Mouse (Mus musculus) ES-Bruce4 (cell line): ENCODE data around the gene 4931428F04Rik. TPM values are rescaled to one million over a fixed set of nuclear protein-coding genes. Genes with fewer than 3 reads are reported as not detected.
"Not testable (repeated sequence)": the region's sequence is repeated elsewhere in the genome, so short reads cannot be mapped to it uniquely, and the experiment has no call there.

Experiments
- H3K27ac ChIP-seq: 2 replicates; pipeline ENCODE4 v1.5.1; 2012; ENCODE audit warnings: low read length, inconsistent platforms; ENCODE audit not compliant: insufficient read depth
- H3K27me3 ChIP-seq: 2 replicates; pipeline ENCODE4 v1.6.1; 2012; ENCODE audit warnings: mild to moderate bottlenecking, low read length, inconsistent platforms; ENCODE audit not compliant: control insufficient read depth, poor library complexity, insufficient read depth, severe bottlenecking
- H3K36me3 ChIP-seq: 2 replicates; pipeline ENCODE4 v1.6.1; 2012; ENCODE audit warnings: inconsistent platforms, mild to moderate bottlenecking, low read length, moderate library complexity; ENCODE audit not compliant: control insufficient read depth, poor library complexity, insufficient read depth, severe bottlenecking
- H3K4me1 ChIP-seq: one replicate; pipeline ENCODE4 v1.8.1; 2011; ENCODE audit warnings: low read length; ENCODE audit not compliant: control insufficient read depth, insufficient read depth
- H3K4me3 ChIP-seq: 2 replicates; pipeline ENCODE4 v1.5.1; 2011; ENCODE audit warnings: low read depth, mild to moderate bottlenecking, low read length
- H3K9ac ChIP-seq: 2 replicates; pipeline ENCODE4 v1.6.1; 2012; ENCODE audit warnings: low read depth, mild to moderate bottlenecking, inconsistent platforms; ENCODE audit not compliant: poor library complexity, severe bottlenecking
- H3K9me3 ChIP-seq: replicated peaks from 2 replicates; pipeline ENCODE4 v1.6.1; 2012; ENCODE audit warnings: mild to moderate bottlenecking, low read length, inconsistent platforms; ENCODE audit not compliant: control insufficient read depth, poor library complexity, insufficient read depth, severe bottlenecking
- CTCF ChIP-seq: IDR thresholded peaks from one replicate; pipeline ENCODE4 v1.8.1; 2011; ENCODE audit warnings: low read depth, low read length
- EP300 ChIP-seq: IDR thresholded peaks from 2 replicates; pipeline ENCODE4 v1.6.1; 2011; ENCODE audit warnings: low read depth, low read length; ENCODE audit not compliant: insufficient read depth
- POLR2A ChIP-seq: IDR thresholded peaks from one replicate; pipeline ENCODE4 v1.8.1; 2011; ENCODE audit warnings: low read length; ENCODE audit not compliant: insufficient read depth
- polyA plus RNA-seq: library from polyadenylated mRNA; stranded (reverse); fragments of >200 nt; gene quantifications from 2 replicates; pipeline ENCODE4 v1.2.4, GENCODE M21; 2011; ENCODE audit warnings: low read depth; ENCODE audit not compliant: missing spikeins, insufficient read depth, insufficient read length

Gene 4931428F04Rik
- polyA plus RNA-seq, 1 experiment = 9.4 TPM

DNA sequence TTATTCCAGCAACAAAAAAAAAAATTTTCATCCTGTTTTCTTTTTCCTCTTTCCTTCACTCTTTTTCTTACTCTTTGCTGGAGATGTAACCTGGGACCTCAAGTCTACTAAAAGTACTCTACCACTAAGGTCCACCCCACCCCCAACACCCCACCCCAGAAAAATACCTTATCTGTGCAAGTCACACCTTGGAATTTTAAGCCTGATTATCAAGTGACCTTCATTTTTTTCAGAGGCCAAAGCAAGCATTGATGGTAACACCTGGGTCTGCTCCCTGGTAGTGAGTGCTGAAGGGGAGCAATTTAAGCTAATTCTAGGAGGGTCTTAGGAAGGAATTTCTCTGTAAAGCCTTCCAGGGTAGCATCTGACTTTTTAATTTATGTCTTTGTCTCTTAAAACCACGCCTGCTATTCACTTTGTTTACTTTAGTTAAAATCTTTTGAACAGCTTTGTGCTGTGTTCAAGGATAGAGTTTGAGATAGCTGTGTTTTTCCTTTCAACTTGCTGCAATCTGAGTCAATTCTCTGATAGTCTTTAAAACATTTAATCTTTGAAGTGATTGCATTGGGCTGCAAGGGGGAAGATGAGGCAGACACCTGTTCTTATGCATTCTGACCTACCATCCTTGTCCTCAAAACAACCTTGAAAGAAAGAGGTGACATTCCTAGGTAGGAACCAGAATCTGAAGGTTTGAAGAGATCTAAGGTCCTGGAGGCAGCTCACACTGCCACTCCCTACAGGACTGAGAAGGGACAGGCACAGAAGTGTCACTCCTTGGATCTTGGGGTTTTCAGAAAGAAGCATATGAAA lies 56.3 kb downstream of the 4931428F04Rik start:
- Histone ChIP-seq H3K4me1 (peaks cover 11% of the 10 kb centered on the region), H3K9me3 (no peaks in the 10 kb centered on the region), H3K9ac (peak overlapping the region; percentile 59; the same call in 1 of the 2 replicates), H3K27me3 (no peaks in the 10 kb centered on the region), H3K27ac (peak overlapping the region; percentile 98), H3K36me3 (peaks cover 42% of the 10 kb centered on the region), H3K4me3 (no peak overlapping the region)
- TF ChIP-seq CTCF = no peak
- 0 out of 2 replicates have a peak, but pooled peaks have one; percentile 22 for TF ChIP-seq EP300
- no peak for TF ChIP-seq POLR2A

DNA sequence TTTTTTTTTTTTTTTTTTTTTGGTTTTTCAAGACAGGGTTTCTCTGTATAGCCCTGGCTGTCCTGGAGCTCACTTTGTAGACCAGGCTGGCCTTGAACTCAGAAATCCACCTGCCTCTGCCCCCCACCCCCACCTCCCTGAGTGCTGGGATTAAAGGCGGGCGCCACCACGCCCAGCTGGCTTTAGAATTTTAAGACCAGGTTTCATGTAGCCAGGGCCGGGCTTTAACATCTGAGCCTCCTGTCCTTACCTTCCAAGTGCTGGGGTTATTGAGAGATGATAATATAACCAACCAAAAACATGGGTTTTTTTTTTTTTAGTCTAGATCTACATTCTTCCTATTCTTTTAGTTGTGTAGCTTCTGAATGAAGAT lies 57.4 kb downstream of the 4931428F04Rik start:
- 0 out of 2 replicates have a peak, but pooled peaks have one; percentile 22 for TF ChIP-seq EP300
- H3K4me3 ChIP-seq, H3K4me1 ChIP-seq, H3K27me3 ChIP-seq, H3K9me3 ChIP-seq, H3K27ac ChIP-seq: not testable (repeated sequence)
- peak overlapping the region; percentile 59; the same call in 1 of the 2 replicates for H3K9ac ChIP-seq
- peaks cover 39% of the 10 kb centered on the region for H3K36me3 ChIP-seq

DNA sequence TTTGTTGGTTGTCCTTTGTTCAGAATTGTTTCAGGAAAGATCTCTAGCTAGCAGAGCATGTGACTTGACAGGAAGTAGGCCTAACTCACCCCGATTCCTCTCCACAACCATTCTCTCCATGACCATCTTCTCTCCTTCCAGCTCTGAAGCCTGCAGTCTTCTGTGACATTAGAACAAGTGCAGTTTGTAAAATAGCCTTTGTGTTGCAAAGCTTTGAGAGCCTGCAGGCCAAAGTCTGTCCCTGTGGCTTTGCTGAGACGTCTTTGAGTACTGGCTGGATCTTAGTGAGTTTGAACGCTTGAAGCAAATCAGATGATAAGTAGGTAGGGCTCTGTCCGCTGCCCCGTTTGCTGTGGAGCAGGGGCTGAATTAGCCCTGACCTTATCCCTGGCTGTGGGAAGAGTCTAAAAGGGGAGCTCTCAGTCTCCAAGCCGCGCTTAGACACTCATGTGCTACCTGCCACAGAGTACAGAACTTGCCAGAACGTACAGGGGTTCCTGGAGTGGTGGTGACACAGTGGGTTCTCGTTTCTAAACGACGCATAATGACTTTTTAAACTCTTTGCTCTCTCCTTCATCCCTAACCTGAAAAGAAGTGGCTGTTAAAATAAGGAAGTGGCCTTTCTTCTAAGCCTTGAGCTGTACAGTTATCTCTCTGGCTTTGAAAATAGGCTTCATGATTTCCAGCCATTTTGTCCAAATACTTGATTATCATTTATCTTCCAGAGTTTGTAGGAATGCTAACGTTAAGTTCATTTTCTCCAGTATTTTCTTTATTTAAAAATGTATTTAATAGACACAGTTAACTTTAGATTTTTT lies 58.0 kb downstream of the 4931428F04Rik start:
- Histone ChIP-seq H3K4me1 (peaks cover 9% of the 10 kb centered on the region), H3K4me3 (no peak overlapping the region), H3K9me3 (no peaks in the 10 kb centered on the region), H3K27me3 (no peaks in the 10 kb centered on the region), H3K27ac (peak overlapping the region; percentile 98), H3K9ac (peak overlapping the region; percentile 75; the same call in 1 of the 2 replicates), H3K36me3 (peaks cover 38% of the 10 kb centered on the region)
- TF ChIP-seq EP300 = 0 out of 2 replicates have a peak, but pooled peaks have one; percentile 5
- TF ChIP-seq CTCF = no peak

Other genes with a start within 250 kb of the 4931428F04Rik start
- gene Ces3a, start 241.3 kb downstream of the 4931428F04Rik start, polyA plus RNA-seq = not detected in 2 replicates
- gene Ces3b, start 206.1 kb downstream of the 4931428F04Rik start, polyA plus RNA-seq = not detected in 2 replicates
- gene Ces4a, start 158.1 kb downstream of the 4931428F04Rik start, polyA plus RNA-seq = not detected in 2 replicates
- gene Cbfb, start 119.2 kb downstream of the 4931428F04Rik start, polyA plus RNA-seq = 77.5 and 85.5 TPM in 2 replicates
- 88.0 and 90.7 TPM in 2 replicates for gene D230025D16Rik, start 64.7 kb downstream of the 4931428F04Rik start, polyA plus RNA-seq
- gene B3gnt9, start 34.7 kb downstream of the 4931428F04Rik start, polyA plus RNA-seq = 0.37 and 0.67 TPM in 2 replicates
- gene Tradd, start 25.3 kb downstream of the 4931428F04Rik start, polyA plus RNA-seq = 4.7 and 5.6 TPM in 2 replicates
- 1.5 and 1.9 TPM in 2 replicates for gene Fbxl8, start 25.2 kb downstream of the 4931428F04Rik start, polyA plus RNA-seq
- gene Hsf4, start 20.1 kb downstream of the 4931428F04Rik start, polyA plus RNA-seq = 1.1 and 1.4 TPM in 2 replicates
- 0.94 and 1.4 TPM in 2 replicates for gene Nol3, start 13.7 kb downstream of the 4931428F04Rik start, polyA plus RNA-seq
- 2.3 and 3.7 TPM in 2 replicates for gene Exoc3l, start 6.2 kb upstream of the 4931428F04Rik start, polyA plus RNA-seq
- gene E2f4, start 7.8 kb upstream of the 4931428F04Rik start, polyA plus RNA-seq = 104 and 109 TPM in 2 replicates
- 13.7 and 15.6 TPM in 2 replicates for gene Elmo3, start 15.7 kb upstream of the 4931428F04Rik start, polyA plus RNA-seq
- 1.5 and 1.9 TPM in 2 replicates for gene Lrrc29, start 36.4 kb upstream of the 4931428F04Rik start, polyA plus RNA-seq
- gene Tmem208, start 36.5 kb upstream of the 4931428F04Rik start, polyA plus RNA-seq = 31.8 and 33.3 TPM in 2 replicates
- gene Fhod1, start 58.1 kb upstream of the 4931428F04Rik start, polyA plus RNA-seq = 13.0 and 15.4 TPM in 2 replicates
- gene Slc9a5, start 59.0 kb upstream of the 4931428F04Rik start, polyA plus RNA-seq = 13.7 and 14.7 TPM in 2 replicates
- 2.6 and 3.2 TPM in 2 replicates for gene Plekhg4, start 83.4 kb upstream of the 4931428F04Rik start, polyA plus RNA-seq
- 2.4 and 3.7 TPM in 2 replicates for gene Kctd19, start 123.6 kb upstream of the 4931428F04Rik start, polyA plus RNA-seq
- 0.35 and 1.3 TPM in 2 replicates for gene Lrrc36, start 123.7 kb upstream of the 4931428F04Rik start, polyA plus RNA-seq
- 14.4 and 19.0 TPM in 2 replicates for gene Tppp3, start 181.7 kb upstream of the 4931428F04Rik start, polyA plus RNA-seq
- gene Zdhhc1, start 207.0 kb upstream of the 4931428F04Rik start, polyA plus RNA-seq = 6.8 and 9.2 TPM in 2 replicates
- gene Hsd11b2, start 228.9 kb upstream of the 4931428F04Rik start, polyA plus RNA-seq = 0.54 and 0.61 TPM in 2 replicates